Mouse (Mus musculus) naive thymus-derived CD4-positive, alpha-beta T cell, adult 2 months (primary cell): ENCODE results near the gene Rrp7a.
"Not testable (repeated sequence)": the region's sequence is repeated elsewhere in the genome, so short reads cannot be mapped to it uniquely, and the experiment has no call there.

Source experiments
- DNase-seq: peaks from one replicate; pipeline ENCODE4 v3.0.0-alpha.2; 2011; ENCODE audit warnings: low read depth

Rrp7a gene

GRCm38 (mm10) chr15:83156929-83157666 is 34.5 kb upstream of the Rrp7a start:
- DNase-seq = peak; percentile 57

- DNase-seq = no peak
Measured at GRCm38 (mm10) chr15:83155672-83156419, 33.2 kb upstream of the Rrp7a start.

- no peak for DNase-seq
Measured at GRCm38 (mm10) chr15:83154309-83154708, 31.7 kb upstream of the Rrp7a start.

GRCm38 (mm10) chr15:83150694-83151093 is 28.1 kb upstream of the Rrp7a start:
- DNase-seq = no peak

GRCm38 (mm10) chr15:83150073-83150442 is 27.5 kb upstream of the Rrp7a start:
- DNase-seq = no peak

GRCm38 (mm10) chr15:83149196-83150072 is 26.8 kb upstream of the Rrp7a start, which contains the start of gene Poldip3:
TSS of gene Poldip3 (minus strand) at chr15:83149384.
- DNase-seq = peak; percentile 100

GRCm38 (mm10) chr15:83148801-83149195 is 26.2 kb upstream of the Rrp7a start:
- DNase-seq = no peak

GRCm38 (mm10) chr15:83148395-83148794 is 25.8 kb upstream of the Rrp7a start:
- DNase-seq = no peak

GRCm38 (mm10) chr15:83145541-83145940 is 22.9 kb upstream of the Rrp7a start:
- no peak for DNase-seq

- no peak for DNase-seq
Measured at GRCm38 (mm10) chr15:83142861-83143260, 20.3 kb upstream of the Rrp7a start.

GRCm38 (mm10) chr15:83135654-83136053 is 13.1 kb upstream of the Rrp7a start:
- DNase-seq = no peak

GRCm38 (mm10) chr15:83134671-83135070 is 12.1 kb upstream of the Rrp7a start:
- DNase-seq = no peak

- DNase-seq = no peak
Measured at GRCm38 (mm10) chr15:83129530-83130231, 7.1 kb upstream of the Rrp7a start.

GRCm38 (mm10) chr15:83127037-83127436 is 4.4 kb upstream of the Rrp7a start:
- not testable (repeated sequence) for DNase-seq

GRCm38 (mm10) chr15:83126582-83126981 is 4.0 kb upstream of the Rrp7a start:
- DNase-seq = no peak

- no peak for DNase-seq
Measured at GRCm38 (mm10) chr15:83124625-83125024, 2.0 kb upstream of the Rrp7a start.

GRCm38 (mm10) chr15:83121709-83122565 is 664 bp downstream of the Rrp7a start:
- DNase-seq = peak; percentile 78

- no peak for DNase-seq
Measured at GRCm38 (mm10) chr15:83118360-83118759, 4.2 kb downstream of the Rrp7a start.

- no peak for DNase-seq
Measured at GRCm38 (mm10) chr15:83115071-83115470, 7.5 kb downstream of the Rrp7a start.

GRCm38 (mm10) chr15:83114106-83114505 is 8.5 kb downstream of the Rrp7a start:
- no peak for DNase-seq

- DNase-seq = peak; percentile 64
Measured at GRCm38 (mm10) chr15:83112898-83113297, 9.7 kb downstream of the Rrp7a start.
